Mouse (Mus musculus) embryo, embryonic 9.5 days (tissue): ENCODE results near the gene Bdh2.
A peak's percentile ranks its signal among the peaks of the same experiment; 100 is the strongest.

Source experiments
- DNase-seq: peaks from one replicate; pipeline ENCODE4 v3.0.0-alpha.2; 2017; ENCODE audit errors: extremely low spot score

The Bdh2 gene

DNA sequence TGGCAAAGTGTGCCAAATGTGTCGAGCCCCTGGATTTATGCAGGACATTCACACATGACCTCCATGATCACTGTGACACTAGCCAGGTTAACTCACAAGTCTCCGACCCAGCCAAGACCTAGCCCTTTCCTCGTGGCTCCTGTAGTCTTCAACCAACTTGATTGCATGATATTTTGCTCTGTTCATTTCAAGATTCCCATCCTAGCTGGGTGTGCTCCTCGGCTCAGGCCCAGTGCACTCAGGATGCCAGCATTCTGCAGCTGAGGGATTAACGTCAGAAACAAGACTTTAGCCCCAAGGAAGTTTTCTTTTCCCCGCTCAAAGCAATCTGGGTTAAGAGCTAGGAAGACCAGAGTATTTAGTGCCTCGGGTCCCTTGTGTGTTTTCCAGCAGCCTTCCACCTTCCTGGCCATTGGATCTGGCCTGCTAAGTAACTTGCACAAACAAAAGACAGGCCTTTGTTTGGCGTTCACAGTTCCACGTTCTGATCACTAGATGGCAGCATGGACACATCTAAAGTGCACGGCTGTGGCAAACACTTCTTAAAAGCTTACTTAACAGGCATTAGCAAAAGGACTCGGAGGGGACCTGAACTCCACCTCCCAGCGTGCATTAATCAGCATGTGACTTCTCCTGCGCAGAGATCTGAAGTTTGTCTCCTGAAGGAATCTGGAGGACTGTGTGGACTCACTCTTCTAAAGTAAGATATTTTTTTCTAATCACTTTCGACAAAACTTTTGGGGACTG, at the start of gene Bdh2:
Gene Bdh2, plus strand, starts transcription at position 553 of the 747 bp plus-strand sequence.
- peak; percentile 89 for DNase-seq

DNA sequence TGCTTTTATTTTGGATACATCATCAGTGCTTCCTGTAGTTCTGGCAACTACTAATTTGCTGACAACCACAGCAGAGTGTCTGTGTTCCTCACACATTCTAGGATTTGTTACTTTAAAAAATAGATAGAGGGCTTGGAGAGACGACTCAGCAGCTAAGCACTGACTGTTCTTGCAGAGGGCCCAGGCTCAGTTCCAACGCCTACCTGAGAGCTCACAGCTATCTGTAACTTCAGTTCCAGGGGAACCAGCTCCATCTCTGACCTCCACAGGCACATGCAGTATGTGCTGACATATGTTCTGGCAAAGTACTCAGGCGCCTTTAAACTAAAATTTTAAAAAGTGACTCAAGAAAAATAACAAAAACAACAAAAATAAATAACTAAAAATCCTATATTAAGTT, 49.0 kb upstream of the Bdh2 start:
- DNase-seq: no peak

DNA sequence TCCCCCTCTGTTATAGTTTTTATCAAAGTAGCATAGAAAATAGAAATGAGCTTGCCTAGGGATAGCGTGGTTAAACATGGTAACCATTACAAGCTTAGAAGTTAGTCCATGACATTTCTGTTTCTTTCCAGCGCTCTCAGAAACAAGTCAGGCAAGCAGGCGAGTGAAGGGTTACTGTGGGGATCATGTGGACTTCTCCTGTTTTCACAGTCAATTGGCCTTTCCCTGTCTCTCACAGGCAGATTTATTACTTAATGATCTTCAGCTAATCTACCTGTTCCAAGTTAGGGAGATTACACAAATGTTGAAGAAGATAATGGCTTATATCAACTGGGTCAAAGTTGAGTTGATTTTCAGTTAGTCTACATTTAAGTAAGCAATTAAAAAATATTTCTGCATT, 48.6 kb upstream of the Bdh2 start:
- DNase-seq: no peak

DNA sequence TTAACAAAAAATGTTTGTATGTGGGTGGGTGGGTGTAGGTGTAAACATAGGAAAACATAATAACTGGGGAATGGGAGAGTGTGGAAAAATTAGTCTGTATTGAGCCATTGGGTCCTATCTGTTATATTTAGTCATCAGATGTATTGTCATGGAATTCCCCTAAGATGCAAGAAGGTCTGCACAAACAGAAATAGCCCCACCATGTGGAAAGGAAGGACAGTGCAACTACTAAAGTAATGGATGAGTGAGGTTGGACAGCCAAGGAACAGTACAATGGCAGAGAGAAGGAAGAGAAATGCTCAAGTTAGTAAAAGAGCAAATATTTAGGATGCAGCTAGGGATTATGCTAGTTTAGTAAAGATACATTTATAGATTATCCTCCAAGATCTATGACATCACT, 35.3 kb upstream of the Bdh2 start:
- no peak for DNase-seq

DNA sequence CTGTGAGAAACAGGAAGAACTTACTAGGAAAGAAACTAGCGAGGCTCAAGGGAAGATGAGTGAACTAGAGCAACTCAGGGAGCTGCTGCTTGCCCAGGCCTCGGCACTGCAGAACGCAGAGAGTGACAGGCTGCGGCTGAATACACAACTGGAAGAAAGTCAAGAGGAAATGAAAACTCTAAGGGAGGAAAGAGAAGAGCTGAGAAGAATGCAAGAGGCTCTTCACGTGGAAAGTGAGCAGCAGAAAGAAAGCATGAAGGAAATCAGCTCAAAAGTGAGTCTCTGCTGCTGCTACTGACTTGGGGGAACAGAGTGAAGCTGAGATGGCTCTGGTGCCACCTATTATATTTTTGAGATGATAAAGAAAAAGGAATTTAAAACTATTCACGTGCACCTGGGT, 34.2 kb upstream of the Bdh2 start:
- DNase-seq: no peak

DNA sequence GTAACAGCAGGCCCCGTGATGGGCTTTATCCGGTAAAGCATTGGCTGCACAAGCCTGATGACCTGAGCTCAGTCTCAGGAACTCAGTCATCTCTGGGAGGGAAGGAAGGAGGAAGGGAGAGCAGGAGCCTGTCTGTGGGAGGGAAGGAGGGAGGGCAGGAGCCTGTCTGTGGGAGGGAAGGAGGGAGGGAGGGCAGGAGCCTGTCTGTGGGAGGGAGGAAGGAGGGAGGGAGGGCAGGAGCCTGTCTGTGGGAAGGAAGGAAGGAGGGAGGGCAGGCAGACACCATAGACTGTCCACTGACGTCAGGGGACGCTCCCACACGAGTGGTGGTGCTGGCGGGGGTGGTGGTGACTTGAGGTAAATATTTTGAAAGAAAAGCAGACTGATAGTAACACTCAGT, 31.9 kb upstream of the Bdh2 start:
- DNase-seq: peak; percentile 17

DNA sequence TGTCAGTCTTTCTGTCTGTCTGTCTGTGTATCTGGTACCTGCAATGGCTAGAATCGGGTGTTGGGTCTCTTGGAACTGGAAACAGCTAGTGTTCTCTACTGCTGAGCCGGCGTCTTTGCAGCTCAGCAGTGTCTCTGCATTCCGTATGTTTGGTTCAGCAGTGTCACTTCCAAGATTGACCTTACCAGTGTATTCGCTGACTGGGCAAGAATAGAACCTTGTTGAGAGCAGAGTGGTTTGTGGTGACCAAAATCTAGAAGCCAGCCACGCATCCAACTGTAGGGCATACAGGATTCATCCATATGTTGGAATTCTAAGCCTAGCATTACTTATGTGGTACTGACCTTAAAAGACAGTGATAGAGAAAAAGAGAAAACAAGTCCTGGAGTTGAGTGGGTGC, 29.2 kb upstream of the Bdh2 start:
- no peak for DNase-seq

DNA sequence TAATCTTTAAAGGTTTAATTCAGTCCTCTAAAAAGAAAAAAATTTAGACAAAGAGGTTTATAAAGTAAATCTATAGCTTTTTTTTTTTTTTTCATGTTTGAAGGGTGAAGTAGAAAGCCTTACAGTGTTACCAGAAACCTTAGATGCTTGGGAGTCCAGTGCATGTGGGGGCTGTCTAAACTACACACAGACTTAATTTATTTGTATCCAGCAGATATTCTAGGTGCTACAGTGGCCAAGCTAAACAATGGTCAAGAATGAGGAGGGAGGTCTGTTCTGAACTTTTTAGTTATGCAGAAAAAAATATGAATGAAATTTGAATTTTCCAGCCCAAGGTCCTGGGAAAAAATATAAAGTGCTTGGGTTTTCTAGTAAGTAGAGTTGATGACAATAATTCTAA, 26.2 kb upstream of the Bdh2 start:
- DNase-seq: no peak

DNA sequence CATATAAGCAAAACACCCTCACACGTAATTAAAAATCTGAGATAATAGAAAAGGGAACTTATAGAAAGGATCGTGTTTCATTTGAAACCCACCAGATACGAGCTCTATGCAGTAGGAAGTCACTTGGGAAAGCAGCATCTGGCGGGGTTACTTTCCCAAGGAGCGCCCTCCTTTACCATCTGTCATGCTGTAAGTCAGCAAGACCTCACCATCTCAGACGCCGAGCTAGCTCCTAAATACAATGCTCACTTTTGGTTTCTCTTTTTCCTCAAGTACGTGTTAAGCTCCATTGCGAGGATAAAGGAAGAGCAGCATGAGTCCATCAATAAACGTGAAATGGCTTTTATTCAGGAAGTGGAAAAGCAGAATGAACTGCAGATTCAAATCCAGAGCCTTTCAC, 22.1 kb upstream of the Bdh2 start:
- DNase-seq: no peak

DNA sequence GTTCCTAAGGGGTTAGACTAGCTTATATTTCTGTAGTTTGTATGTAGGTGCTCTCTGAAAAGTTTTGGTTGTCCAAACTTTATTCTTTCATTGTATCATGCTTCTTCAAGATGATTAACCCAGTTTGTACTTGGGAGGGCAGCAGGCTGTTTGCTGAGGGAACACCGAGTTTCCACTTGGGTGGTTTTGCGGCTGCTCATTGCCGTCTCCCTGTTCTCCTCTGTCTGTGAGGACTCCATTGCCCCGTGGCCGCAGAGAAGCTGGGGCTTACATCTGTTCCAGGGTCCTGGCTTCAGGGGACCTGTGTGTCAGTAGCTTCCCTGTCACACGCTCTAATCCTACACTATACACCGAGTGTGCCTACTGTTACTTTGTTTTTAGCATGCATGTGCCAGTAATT, 20.8 kb upstream of the Bdh2 start:
- DNase-seq: no peak

DNA sequence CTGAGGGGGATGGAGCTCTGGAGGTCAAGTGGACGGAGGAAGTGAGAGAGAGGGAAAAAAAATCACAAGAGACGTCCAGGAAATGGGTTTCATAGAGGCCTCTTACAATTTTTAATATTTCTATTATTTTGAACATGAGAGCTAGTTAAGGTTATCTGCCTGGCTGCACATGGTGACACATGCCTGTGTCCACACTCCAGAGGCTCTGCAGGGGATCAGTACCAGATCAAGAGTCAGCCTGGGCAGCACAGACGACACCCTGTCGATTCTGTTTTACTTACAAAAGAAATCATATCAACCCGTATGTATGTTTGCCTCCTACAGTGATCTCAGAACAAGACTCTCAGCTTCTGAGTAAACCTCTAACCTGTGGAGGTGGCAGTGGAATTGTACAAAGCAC, 12.4 kb upstream of the Bdh2 start:
- no peak for DNase-seq

DNA sequence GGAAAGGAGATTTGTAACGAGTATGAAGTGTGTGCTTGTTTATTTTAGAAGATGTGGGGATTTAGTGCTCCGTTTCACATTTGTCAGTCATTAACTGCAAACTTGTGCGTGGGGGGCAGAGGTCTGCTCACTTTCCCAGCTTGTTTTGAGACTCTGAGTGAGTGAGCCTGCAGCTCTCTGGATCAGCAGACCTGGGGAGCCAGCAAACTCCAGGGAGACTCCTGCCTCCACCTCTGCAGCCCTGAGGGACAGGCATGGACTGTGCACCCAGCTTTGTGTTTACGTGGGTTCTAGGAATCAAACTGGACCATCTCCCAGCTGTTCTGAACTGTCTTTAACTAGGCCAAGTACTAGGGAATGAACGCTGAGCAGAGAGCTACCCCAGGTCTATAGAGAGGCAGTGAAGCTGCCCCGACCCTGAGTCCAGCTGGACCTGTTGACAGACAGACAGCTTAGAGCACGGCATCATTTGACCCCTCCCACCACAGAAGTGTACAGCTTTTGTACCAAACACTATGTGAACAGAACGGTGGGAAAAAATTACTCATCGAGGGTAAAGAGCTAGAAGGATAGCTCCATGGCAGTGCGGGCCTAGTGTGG, 11.5 kb upstream of the Bdh2 start:
- no peak for DNase-seq

DNA sequence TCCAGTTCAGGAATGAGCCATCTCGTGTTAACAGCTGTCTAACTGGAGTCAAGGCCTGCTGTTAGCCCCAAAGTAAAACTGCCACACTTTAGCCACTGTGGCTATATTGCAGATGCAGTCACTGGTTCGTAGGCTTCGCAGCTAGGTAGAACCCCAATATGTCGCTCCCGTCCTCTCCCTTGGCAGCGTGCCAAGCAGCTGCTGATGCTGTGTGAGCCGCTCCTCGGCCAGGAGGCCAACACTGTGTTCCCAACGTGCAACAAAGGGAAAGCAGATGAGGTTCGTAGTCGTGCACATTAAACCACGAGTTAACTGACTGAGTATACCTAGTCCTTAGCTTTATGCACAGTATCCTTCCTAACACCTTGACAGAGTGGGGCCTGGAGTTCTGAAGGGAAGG, 8.4 kb upstream of the Bdh2 start:
- DNase-seq: no peak

DNA sequence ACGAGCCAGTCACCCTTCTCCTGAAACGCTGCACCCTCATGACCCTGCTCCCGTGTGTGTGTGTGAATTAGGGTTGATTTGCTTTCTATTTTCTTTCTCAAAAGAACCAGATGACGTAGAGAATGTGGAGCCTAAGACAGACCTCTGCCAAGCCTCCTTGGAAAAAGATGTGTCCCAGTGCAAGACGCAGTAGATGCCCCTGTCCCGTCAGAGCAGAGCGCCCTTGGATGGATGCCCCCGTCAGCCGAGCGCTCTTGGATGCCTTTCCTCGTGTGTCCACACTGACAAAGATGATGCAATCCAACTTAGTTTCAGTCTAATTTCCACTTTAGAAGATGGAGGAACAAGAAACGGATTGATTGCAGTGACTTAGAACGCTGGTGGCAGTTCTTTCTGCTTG, 8.0 kb upstream of the Bdh2 start:
- no peak for DNase-seq

DNA sequence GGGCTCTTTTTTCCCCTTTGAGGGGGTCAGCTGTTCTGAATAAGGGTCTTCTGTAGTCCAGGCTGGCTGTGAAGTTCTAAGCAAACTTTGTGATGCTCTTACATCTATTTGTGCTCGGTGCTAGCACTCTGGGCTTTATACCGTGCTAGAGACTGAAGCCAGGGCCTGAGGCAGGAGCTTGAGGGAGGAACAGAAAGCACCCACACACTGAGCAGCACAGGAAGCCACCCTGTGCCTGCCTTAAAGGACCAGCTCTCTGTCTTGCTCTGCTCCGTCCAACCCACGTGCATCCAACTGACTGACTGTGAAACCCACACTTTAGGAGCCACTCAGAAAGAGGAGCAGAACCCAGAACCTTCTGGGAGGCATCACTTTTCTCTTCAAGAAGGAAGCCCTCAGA, 861 bp upstream of the Bdh2 start:
- DNase-seq: no peak

DNA sequence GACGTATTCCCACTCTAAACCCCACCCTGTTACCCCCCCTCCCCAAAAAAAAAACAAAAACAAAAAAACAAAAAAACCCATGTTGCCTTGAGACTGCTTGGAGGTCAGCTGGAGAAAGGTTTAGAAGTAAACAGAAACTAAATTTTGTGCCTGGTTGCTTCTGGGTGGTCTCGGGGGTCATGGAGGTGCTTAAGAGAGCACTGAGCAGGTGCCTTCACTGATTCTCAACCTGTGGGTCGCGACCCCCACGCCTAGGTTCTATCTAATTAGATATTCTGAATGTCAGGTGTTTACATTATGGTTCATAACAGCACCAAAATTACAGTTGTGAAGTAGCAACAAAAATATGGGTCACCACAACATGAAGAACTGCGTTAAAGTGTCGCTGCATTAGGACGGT, 680 bp downstream of the Bdh2 start:
- DNase-seq: no peak

DNA sequence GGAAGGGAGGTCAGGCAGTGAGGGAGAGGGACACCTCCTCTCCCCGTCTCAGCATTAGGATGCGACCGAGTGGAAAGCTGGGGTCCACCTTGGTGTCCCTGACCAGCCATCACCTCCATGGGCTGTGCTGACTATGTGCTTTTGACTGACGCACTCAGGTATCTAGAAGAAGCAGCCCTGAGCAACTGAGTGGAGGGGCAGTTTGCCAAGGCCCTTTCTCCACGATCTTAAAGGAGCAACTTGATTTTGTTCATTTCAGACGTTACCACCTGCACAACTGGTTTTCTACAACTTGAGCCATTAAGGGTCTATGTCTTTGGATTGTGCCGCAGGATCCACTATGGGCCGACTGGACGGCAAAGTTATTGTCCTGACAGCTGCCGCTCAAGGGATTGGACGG, 4.2 kb downstream of the Bdh2 start:
- DNase-seq: no peak

DNA sequence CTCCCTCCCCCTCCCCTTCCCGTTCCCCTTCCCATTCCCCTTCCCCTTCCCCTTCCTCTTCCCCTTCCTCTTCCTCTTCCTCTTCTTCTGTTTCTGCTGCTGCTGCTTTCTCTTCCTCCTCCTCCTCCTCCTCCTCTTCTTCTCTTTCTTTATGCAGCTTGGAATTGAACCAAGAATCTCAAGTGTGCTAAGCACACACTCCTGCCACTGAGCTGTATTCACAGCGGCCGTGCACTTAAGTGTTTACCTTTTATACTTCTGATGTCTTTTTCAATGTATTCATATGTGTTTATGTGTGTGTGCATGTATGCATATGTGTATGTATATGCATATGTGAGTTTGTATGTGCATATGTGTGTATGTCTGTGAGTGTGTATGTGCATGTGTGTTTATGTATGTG, 4.8 kb downstream of the Bdh2 start:
- DNase-seq: no peak

DNA sequence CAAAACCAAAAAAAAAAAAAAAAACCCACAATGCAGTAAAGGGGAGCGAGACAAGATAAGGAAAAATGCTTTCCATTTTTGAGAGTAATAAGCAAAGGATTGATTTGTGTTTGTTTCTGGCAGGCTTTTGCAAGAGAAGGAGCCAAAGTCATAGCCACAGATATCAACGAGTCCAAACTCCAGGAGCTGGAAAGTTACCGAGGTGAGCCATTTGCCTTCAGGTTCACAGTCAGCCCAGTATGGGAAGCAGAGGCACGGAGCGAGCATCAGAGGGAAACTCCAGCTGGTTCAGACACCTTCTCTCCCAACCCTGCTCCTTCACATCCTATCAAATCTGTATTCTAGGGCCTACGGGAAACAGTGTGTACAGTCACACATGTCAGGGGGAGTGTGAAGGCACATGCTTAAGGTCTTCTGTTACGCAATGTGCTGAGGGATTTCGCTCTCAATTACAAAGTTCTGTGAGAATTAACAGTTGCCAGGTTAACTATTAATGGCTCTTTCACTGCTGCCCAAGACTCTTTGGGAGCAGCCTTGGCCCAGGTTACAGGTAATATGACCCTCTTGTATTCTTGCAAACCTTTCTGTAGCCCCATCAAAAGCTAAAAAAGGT, 7.2 kb downstream of the Bdh2 start:
- DNase-seq: no peak

DNA sequence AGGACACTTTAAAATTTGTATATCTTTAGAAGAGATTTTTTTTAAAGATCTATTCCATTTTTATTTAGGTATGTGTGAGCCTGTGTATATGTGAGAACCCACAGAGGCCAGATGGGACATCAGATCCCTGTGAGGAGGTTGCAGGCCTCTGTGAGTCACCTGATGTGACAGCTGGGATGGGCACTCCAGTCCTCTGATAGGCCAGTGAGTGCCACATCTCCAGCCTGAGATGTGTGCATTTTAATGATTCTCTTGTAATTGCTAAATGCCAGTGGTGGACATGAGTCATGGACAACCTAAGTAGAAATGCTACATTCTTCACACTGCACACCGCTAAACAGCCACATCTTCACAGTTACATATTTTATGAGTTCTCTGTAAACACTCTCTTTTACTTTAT, 8.1 kb downstream of the Bdh2 start:
- DNase-seq: no peak

DNA sequence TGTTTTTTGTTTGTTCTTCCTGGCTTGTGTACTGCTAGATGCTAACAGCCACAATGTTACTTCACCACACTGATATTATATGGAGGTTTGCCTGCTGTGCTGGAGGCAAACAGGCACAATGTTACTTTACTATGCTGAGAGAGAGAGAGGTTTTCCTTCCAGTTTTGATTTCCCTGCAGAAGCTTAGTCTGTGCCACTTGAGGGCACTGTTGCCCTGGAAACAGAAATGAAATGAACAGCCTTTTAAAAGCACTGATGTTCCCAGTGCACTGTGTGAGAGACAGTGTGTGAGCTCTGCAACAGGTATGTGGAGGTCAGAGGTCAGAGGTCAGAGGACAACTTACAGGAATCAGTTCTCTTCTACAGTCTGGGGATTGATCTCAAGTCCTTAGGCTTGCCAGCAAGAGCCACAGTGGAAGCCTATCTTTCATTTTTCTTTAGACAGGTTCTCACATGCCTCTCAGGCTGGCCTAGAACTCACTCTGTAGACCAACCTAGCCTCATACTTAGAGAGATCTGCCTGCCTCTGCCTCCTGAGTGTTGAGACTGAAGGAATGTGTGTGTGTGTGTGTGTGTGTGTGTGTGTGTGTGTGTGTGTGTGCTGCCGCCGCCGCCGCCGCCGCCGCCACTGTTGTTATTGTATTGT, 9.4 kb downstream of the Bdh2 start:
- DNase-seq: peak; percentile 57

DNA sequence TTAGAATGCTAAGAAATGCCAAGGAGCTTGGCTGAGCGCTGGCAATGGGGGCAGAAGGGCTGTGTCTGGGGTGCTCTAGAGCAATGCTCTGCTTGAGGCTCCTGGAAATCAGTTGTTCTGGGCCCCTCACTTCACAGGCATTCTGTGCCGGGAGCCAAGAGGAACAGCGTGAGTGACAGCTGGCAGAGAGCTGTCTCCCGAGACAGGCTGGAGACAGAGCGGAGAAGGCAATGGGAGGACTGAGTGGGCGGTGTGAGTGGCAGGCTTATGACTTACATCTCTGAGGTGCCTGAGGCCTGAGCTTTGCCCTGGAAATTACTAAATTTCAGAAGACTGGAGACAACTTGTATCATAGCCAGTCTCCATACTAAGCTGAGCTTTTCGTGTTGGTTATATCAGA, 12.7 kb downstream of the Bdh2 start:
- no peak for DNase-seq

DNA sequence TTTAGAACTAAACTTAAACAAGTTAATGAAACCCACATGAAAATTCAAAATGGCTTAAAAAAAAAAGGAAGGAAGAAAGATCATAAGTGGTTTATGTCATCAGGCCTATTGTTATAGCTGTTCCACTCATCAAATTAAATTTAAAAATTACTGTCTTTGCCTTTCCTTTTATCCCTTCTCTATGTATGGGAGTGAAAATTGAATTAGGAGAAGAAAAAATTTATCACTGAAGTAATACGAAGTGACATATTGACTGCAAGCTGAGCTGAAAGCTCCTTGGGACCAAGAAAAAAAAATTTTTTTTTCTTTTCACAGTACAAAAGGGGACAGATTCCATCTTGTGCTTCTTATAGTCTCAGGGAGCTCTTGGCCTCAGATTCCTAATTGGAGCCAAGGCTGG, 14.5 kb downstream of the Bdh2 start:
- no peak for DNase-seq
